Mouse (Mus musculus) kidney, postnatal 0 days (tissue): ENCODE data around the gene Olfr1215. TPM values are rescaled to one million over a fixed set of nuclear protein-coding genes. Genes with fewer than 3 reads are reported as not detected.
"Not testable (repeated sequence)": the region's sequence is repeated elsewhere in the genome, so short reads cannot be mapped to it uniquely, and the experiment has no call there.

Experiments used
- ATAC-seq: fragments of 200-750 bp; cut with Nextera tagmentation; replicated peaks from 2 replicates; pipeline ENCODE4 v1.8.0; 2017; ENCODE audit warnings: low read depth, moderate number of reproducible peaks, moderate TSS enrichment, moderate library complexity; ENCODE audit not compliant: low FRiP score
- DNase-seq: peaks from one replicate; pipeline ENCODE4 v3.0.0-alpha.2; 2016; ENCODE audit warnings: low spot score
- H3K27ac ChIP-seq: fragments of 300-500 bp; sonication (generic); 2 replicates; pipeline ENCODE4 v1.5.1; 2014; ENCODE audit warnings: mild to moderate bottlenecking
- H3K27me3 ChIP-seq: fragments of 300-500 bp; sonication (generic); 2 replicates; pipeline ENCODE4 v1.6.1; 2014; ENCODE audit warnings: low read length, mixed read lengths; ENCODE audit not compliant: insufficient read depth
- H3K36me3 ChIP-seq: fragments of 300-500 bp; sonication (generic); 2 replicates; pipeline ENCODE4 v1.6.1; 2014; ENCODE audit warnings: low read length, mixed read lengths; ENCODE audit not compliant: insufficient read depth
- H3K4me1 ChIP-seq: fragments of 300-500 bp; sonication (generic); replicated peaks from 2 replicates; pipeline ENCODE4 v1.6.1; 2014; ENCODE audit warnings: antibody characterized with exemption, low read length, mixed read lengths; ENCODE audit not compliant: insufficient read depth
- H3K4me2 ChIP-seq: fragments of 300-500 bp; sonication (generic); 2 replicates; pipeline ENCODE4 v1.6.1; 2014; ENCODE audit warnings: mild to moderate bottlenecking, low read length, moderate library complexity, mixed read lengths
- H3K4me3 ChIP-seq: fragments of 300-500 bp; sonication (generic); replicated peaks from 2 replicates; pipeline ENCODE4 v1.5.1; 2014; ENCODE audit warnings: low read depth, low read length
- H3K9ac ChIP-seq: fragments of 300-500 bp; sonication (generic); 2 replicates; pipeline ENCODE4 v1.6.1; 2014; ENCODE audit warnings: low read depth, low read length
- H3K9me3 ChIP-seq: fragments of 300-500 bp; sonication (generic); replicated peaks from 2 replicates; pipeline ENCODE4 v1.6.1; 2016; ENCODE audit warnings: low read length, inconsistent platforms, mixed read lengths
- CTCF ChIP-seq: IDR thresholded peaks from 2 replicates; pipeline ENCODE4 v1.5.1; 2016; ENCODE audit warnings: antibody characterized with exemption, low read depth, mild to moderate bottlenecking, moderate library complexity
- WGBS: fragments of 180-500 bp; shearing (Covaris S2); extraction: QIAGEN DNeasy Blood & Tissue Kit; methylation state at CpG from one replicate; pipeline ENCODE4 v1.1.7; 2014; 5-methylcytosine and 5-hydroxymethylcytosine counted together
- polyA plus RNA-seq: library from polyadenylated mRNA; unstranded; fragments of >200 nt; fragmentation: Nextera tagmentation; extraction: Ambion mirVana; gene quantifications from 2 replicates; pipeline ENCODE4 v1.2.1, GENCODE M21; 2015

The Olfr1215 gene
- polyA plus RNA-seq, result not detected in 2 replicates

DNA sequence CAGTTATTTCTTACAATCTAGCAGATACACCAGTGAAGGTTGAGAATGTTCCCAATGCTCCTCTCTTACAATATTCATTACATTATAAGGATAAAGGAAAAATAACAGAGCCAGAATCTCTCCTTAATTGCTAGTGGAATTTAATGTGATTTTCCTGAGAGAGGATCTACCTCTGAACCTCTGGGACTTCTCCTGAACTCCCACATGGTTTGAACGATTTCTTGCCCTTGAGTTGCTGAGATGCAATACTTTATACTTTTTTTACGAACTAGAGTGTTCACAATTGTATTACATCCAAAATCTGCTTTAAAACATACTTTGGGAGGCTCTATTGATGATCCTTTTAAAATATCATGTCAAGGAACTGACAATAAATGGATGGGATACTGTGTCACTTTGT, at the start of gene Olfr1215:
TSS of gene Olfr1215 (minus strand) at position 101 of the 400 bp plus-strand sequence.
- ATAC-seq (no peak), DNase-seq (no peak)
- Histone ChIP-seq H3K27ac (no peak within 1 kb of the TSS), H3K4me1 (no peaks in the 10 kb centered on the region), H3K4me2 (no peak within 1 kb of the TSS), H3K9ac (no peak within 1 kb of the TSS), H3K36me3 (no peaks in the 10 kb centered on the region), H3K27me3 (no peaks in the 10 kb centered on the region), H3K4me3 (no peak within 1 kb of the TSS), H3K9me3 (no peaks in the 10 kb centered on the region)
- WGBS, result 54% methylated on average over 2 of the region's 2 CpGs
- no peak for TF ChIP-seq CTCF

DNA sequence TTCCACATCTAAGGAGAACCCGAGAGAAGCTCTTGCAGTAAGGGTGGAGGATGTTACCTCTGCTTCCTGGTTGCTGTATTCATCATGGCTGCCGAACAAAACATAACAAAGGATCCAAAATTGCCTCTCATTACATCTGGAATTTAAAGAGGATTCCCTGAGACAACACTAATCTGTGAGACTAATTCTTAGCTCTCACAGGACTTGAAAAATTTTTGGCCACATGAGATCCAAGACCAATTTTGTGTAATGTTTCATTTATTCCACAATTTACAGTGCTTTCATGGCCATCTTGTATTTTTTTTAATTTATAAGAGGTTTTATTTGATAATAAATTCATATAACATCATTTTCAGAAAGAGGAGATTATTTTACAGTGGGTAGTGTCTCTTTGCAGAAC, 25.2 kb upstream of the Olfr1215 start, which contains the start of gene Olfr1217:
TSS of gene Olfr1217 (minus strand) at position 101 of the 400 bp plus-strand sequence.
- Histone ChIP-seq H3K4me2 (no peak within 1 kb of the TSS), H3K27ac (no peak within 1 kb of the TSS), H3K4me3 (no peak within 1 kb of the TSS), H3K4me1 (no peaks in the 10 kb centered on the region), H3K36me3 (no peaks in the 10 kb centered on the region), H3K9me3 (no peaks in the 10 kb centered on the region), H3K9ac (no peak within 1 kb of the TSS), H3K27me3 (no peaks in the 10 kb centered on the region)
- WGBS, result 70% methylated on average over 2 of the region's 2 CpGs
- no peak for TF ChIP-seq CTCF
- DNase-seq, result no peak
- no peak for ATAC-seq

DNA sequence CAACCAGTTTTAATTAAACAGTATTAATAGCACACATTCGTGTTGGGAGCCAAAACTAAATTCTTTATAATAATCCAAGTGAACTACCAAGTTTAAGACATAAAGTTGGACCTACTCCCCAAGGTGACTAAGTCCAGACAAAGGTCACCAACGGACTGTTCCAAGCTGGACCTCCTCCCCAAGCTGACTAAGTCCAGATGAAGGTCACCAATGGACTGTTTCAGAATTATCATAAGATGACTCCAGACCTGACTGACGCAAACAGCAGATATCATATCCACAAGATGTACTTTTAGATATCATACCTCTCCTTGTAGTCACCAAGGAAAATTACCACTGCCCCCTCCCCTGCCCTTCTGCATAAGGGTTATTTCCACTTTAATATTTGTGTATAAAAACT, 14.7 kb upstream of the Olfr1215 start:
- WGBS, result 71% methylated on average over 3 of the region's 3 CpGs
- H3K9ac ChIP-seq, ATAC-seq: not testable (repeated sequence)

DNA sequence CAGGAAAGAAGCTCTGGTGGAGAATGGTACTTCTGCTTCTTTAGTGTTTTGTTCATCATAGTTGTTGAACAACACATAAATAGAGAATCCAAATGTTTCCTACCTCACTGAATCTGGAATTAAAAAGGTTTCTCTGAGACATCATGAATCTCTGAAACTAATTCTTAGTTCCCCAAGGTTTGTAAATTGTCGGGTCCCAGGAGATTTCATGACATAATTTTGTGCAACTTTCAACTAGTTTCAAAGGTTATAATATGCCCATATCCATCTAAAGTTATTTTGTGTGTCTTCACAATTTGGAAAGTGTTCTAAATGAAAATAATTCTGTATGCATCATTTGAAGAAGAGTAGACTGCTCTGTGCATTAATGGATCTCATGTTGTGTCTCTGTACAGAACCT, 11.5 kb upstream of the Olfr1215 start, which contains the start of gene Olfr1216:
TSS of gene Olfr1216 (minus strand) at position 101 of the 400 bp plus-strand sequence.
- Histone ChIP-seq H3K27me3 (no peaks in the 10 kb centered on the region), H3K4me3 (no peak within 1 kb of the TSS), H3K4me1 (no peaks in the 10 kb centered on the region), H3K9ac (no peak within 1 kb of the TSS), H3K27ac (no peak within 1 kb of the TSS), H3K4me2 (no peak within 1 kb of the TSS), H3K36me3 (no peaks in the 10 kb centered on the region), H3K9me3 (no peaks in the 10 kb centered on the region)
- ATAC-seq, result no peak
- WGBS, result 85% methylated on average over 1 of the region's 1 CpGs
- TF ChIP-seq CTCF, result no peak
- no peak for DNase-seq

More for the DNA sequence above, 14.7 kb upstream of the Olfr1215 start:
- H3K4me3 ChIP-seq, H3K9me3 ChIP-seq, H3K4me1 ChIP-seq, H3K27ac ChIP-seq, H3K4me2 ChIP-seq, H3K27me3 ChIP-seq, DNase-seq, H3K36me3 ChIP-seq: not testable (repeated sequence)

DNA sequence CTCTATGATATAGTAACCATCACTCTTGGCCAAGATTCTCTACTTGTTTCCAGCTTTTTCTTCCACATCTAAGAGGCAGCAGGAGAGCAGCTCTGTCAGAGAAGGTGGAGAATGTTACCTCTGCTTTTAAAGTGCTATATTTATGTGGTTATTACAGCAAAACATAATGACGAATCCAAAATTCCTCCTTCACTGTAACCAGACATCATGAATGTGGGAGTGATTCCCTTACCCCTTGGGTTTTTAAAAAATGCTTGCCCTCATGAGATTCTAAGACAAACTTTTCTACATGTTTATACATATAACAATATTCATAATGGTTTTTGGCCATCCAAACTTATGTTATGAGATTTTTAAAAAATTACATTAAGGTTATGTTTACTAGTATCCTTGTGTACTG, 14.2 kb downstream of the Olfr1215 start, which contains the start of gene Olfr1214:
TSS of gene Olfr1214 (minus strand) at position 101 of the 400 bp plus-strand sequence.
- DNase-seq, result no peak
- Histone ChIP-seq H3K4me1 (no peaks in the 10 kb centered on the region), H3K27ac (no peak within 1 kb of the TSS), H3K9me3 (no peaks in the 10 kb centered on the region), H3K36me3 (no peaks in the 10 kb centered on the region), H3K27me3 (no peaks in the 10 kb centered on the region), H3K4me2 (no peak within 1 kb of the TSS), H3K4me3 (no peak within 1 kb of the TSS), H3K9ac (no peak within 1 kb of the TSS)
- no peak for TF ChIP-seq CTCF
- WGBS, result 84% methylated on average over 1 of the region's 1 CpGs
- ATAC-seq, result no peak

DNA sequence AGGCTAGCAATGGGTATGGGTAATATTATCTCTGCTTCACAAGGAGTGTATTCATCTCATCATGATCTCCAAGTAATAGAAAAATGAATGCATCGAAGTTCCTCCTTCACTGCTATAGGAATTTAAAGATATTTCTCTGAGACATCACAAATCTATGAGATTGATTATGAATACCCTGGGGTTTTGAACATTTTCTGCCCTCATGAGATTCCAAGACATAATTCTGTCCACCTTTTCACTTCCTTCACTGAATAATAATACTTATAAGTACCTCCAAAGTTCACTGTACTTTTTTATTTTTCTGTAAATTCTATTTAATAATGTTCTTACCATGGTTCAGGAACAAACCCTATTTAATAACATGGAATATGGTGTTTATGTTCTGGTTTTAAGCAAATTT, 26.6 kb downstream of the Olfr1215 start, which contains the start of gene Gm13762:
TSS of gene Gm13762 (minus strand) at position 101 of the 400 bp plus-strand sequence.
- no peaks in the 10 kb centered on the region for H3K9me3 ChIP-seq
- no peaks in the 10 kb centered on the region for H3K27me3 ChIP-seq
- H3K9ac ChIP-seq, result no peak within 1 kb of the TSS
- H3K4me1 ChIP-seq, result no peaks in the 10 kb centered on the region
- H3K4me3 ChIP-seq, result no peak within 1 kb of the TSS
- H3K4me2 ChIP-seq, result no peak within 1 kb of the TSS
- H3K36me3 ChIP-seq, result no peaks in the 10 kb centered on the region
- 76% methylated on average over 1 of the region's 1 CpGs for WGBS
- TF ChIP-seq CTCF, result no peak
- no peak within 1 kb of the TSS for H3K27ac ChIP-seq
- no peak for ATAC-seq
- DNase-seq, result no peak

DNA sequence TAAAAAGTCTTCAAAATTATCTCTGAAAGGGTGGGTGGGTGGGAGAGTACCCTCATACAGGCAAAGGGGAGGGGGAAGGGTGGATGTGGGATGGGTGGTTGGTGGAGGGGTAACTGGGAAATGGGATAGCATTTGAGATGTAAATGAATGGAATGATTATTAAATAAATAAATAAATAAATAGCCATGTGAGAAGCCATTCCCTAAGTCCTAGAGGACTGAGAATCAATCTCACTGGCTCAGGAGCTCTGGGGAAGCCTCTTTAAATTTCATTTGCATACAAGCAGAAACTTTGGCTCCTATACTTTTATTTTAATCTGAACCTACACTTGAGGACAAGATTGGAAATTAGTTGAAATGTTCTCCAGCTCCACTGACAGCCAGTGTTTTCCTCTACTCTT, 53.1 kb downstream of the Olfr1215 start, which contains the start of gene Olfr1212:
TSS of gene Olfr1212 (plus strand) at position 301 of the 400 bp plus-strand sequence.
- H3K27me3 ChIP-seq, result no peaks in the 10 kb centered on the region
- H3K4me1 ChIP-seq, result no peaks in the 10 kb centered on the region
- no peak within 1 kb of the TSS for H3K9ac ChIP-seq
- no peak within 1 kb of the TSS for H3K4me3 ChIP-seq
- H3K4me2 ChIP-seq, result no peak within 1 kb of the TSS
- no peak for TF ChIP-seq CTCF
- ATAC-seq (no peak), DNase-seq (no peak)
- H3K9me3 ChIP-seq, result no peaks in the 10 kb centered on the region
- no peak within 1 kb of the TSS for H3K27ac ChIP-seq
- no peaks in the 10 kb centered on the region for H3K36me3 ChIP-seq

Other genes starting within 250 kb of the Olfr1215 start
- gene Olfr1199, start 246.5 kb downstream of the Olfr1215 start, polyA plus RNA-seq, result not detected in 2 replicates
- not detected in 2 replicates for gene Olfr1200, start 236.5 kb downstream of the Olfr1215 start, polyA plus RNA-seq
- gene Olfr1201, start 213.9 kb downstream of the Olfr1215 start, polyA plus RNA-seq, result not detected in 2 replicates
- gene Olfr1202, start 192.5 kb downstream of the Olfr1215 start, polyA plus RNA-seq, result not detected in 2 replicates
- gene Olfr1205, start 177.2 kb downstream of the Olfr1215 start, polyA plus RNA-seq, result not detected in 2 replicates
- not detected in 2 replicates for gene Olfr1204, start 157.7 kb downstream of the Olfr1215 start, polyA plus RNA-seq
- gene Olfr1206, start 143.7 kb downstream of the Olfr1215 start, polyA plus RNA-seq, result not detected in 2 replicates
- gene Olfr1208, start 104.7 kb downstream of the Olfr1215 start, polyA plus RNA-seq, result not detected in 2 replicates
- not detected in 2 replicates for gene Olfr1209, start 91.8 kb downstream of the Olfr1215 start, polyA plus RNA-seq
- gene Olfr1211, start 68.9 kb downstream of the Olfr1215 start, polyA plus RNA-seq, result not detected in 2 replicates
- not detected in 2 replicates for gene Olfr1212, start 53.0 kb downstream of the Olfr1215 start, polyA plus RNA-seq
- not detected in 2 replicates for gene Gm13762, start 26.7 kb downstream of the Olfr1215 start, polyA plus RNA-seq
- gene Olfr1214, start 14.3 kb downstream of the Olfr1215 start, polyA plus RNA-seq, result not detected in 2 replicates
- gene Olfr1216, start 11.4 kb upstream of the Olfr1215 start, polyA plus RNA-seq, result not detected in 2 replicates
- not detected in 2 replicates for gene Olfr1217, start 25.1 kb upstream of the Olfr1215 start, polyA plus RNA-seq
- not detected in 2 replicates for gene Olfr1218, start 54.2 kb upstream of the Olfr1215 start, polyA plus RNA-seq
- gene Olfr1219, start 76.5 kb upstream of the Olfr1215 start, polyA plus RNA-seq, result not detected in 2 replicates
- not detected in 2 replicates for gene Olfr1220, start 99.9 kb upstream of the Olfr1215 start, polyA plus RNA-seq
- gene Olfr1221, start 110.3 kb upstream of the Olfr1215 start, polyA plus RNA-seq, result not detected in 2 replicates
- not detected in 2 replicates for gene Olfr1222, start 126.1 kb upstream of the Olfr1215 start, polyA plus RNA-seq
- gene Olfr1223, start 144.6 kb upstream of the Olfr1215 start, polyA plus RNA-seq, result not detected in 2 replicates
- not detected in 2 replicates for gene Olfr1224-ps1, start 157.1 kb upstream of the Olfr1215 start, polyA plus RNA-seq
- not detected in 2 replicates for gene Olfr1225, start 167.7 kb upstream of the Olfr1215 start, polyA plus RNA-seq
- not detected in 2 replicates for gene Olfr1226, start 193.1 kb upstream of the Olfr1215 start, polyA plus RNA-seq
- not detected in 2 replicates for gene Olfr1228, start 247.1 kb upstream of the Olfr1215 start, polyA plus RNA-seq